Mouse (Mus musculus): ENCODE measurements around the gene Syn2. TPM values are rescaled to one million over a fixed set of nuclear protein-coding genes. Genes with fewer than 3 reads are reported as not detected.

Gene Syn2
- 134 and 145 TPM in 2 replicates for total RNA-seq (2014; rRNA removed)
- 89.5 and 95.2 TPM in 2 replicates for polyA plus RNA-seq (2015; fragmentation: Nextera tagmentation; extraction: Ambion mirVana)

GRCm38 (mm10) chr6:115134501-115135331 lies at the start of gene Syn2:
Gene Syn2 (plus strand): TSS chr6:115134902.
- Histone ChIP-seq H3K36me3 (ENCODE audit: insufficient read depth, low read length) (no peaks in the 10 kb centered on the region), H3K27me3 (ENCODE audit: insufficient read depth, low read length) (no peaks in the 10 kb centered on the region), H3K4me3 (ENCODE audit: low read depth, low read length) (peak within 1 kb of the TSS; percentile 87), H3K27ac (ENCODE audit: low read depth, low read length) (peak within 1 kb of the TSS; percentile 67), H3K4me2 (ENCODE audit: low read depth, low read length, poor library complexity, severe bottlenecking) (peak within 1 kb of the TSS; percentile 60), H3K9me3 (ENCODE audit: low read length) (no peaks in the 10 kb centered on the region), H3K4me1 (ENCODE audit: insufficient read depth, low read length) (0 out of 2 replicates have a peak, but pooled peaks cover 4% of the 10 kb centered on the region), H3K9ac (replicated peaks; ENCODE audit: low read length, poor library complexity, severe bottlenecking) (peak within 1 kb of the TSS; percentile 91)
- WGBS = under 1% methylated on average over 54 of the region's 75 CpGs
- TF ChIP-seq CTCF (IDR thresholded peaks at IDR 0.05) = no peak
- DNase-seq (ENCODE audit: low spot score) (peak; percentile 94), ATAC-seq (ENCODE audit: low FRiP score) (peak; percentile 95)

DNA sequence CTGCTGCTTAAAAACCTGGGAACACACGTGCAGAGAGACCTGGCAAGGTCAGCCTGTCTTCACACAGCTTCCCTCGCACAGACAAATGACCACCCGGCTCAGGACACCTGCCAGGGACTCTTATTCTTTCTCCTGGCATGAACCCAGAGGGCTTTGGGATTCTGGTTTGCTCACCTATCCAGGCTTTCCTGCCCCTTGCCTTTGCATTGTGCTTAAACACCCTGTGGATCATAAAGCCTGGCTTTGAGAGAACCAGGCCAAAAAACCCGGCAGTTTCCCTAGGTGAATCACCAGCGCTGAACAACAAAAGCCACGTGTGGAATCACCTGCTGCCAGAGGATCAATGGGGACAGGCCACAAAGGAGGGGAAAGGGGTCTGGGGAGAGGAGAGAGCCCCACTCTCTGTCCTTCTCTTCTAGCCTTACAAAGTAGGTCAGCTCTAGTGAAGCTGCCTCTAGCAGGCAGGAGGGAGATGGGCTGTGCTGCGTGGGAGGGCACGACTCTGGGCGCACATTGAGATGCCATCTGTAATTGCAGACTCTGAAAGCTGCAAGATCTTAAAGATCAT lies 49.3 kb upstream of the Syn2 start:
- Histone ChIP-seq H3K36me3 (ENCODE audit: insufficient read depth, low read length) (no peaks in the 10 kb centered on the region), H3K4me1 (ENCODE audit: insufficient read depth, low read length) (no peaks in the 10 kb centered on the region), H3K4me2 (ENCODE audit: low read depth, low read length, poor library complexity, severe bottlenecking) (no peak overlapping the region), H3K27me3 (ENCODE audit: insufficient read depth, low read length) (no peaks in the 10 kb centered on the region), H3K9me3 (ENCODE audit: low read length) (no peaks in the 10 kb centered on the region), H3K27ac (ENCODE audit: low read depth, low read length) (no peak overlapping the region), H3K9ac (replicated peaks; ENCODE audit: low read length, poor library complexity, severe bottlenecking) (no peak overlapping the region), H3K4me3 (ENCODE audit: low read depth, low read length) (no peak overlapping the region)
- no peak for ATAC-seq (ENCODE audit: low FRiP score)
- WGBS = 45% methylated on average over 9 of the region's 9 CpGs
- DNase-seq (ENCODE audit: low spot score) = peak; percentile 35
- TF ChIP-seq CTCF (IDR thresholded peaks at IDR 0.05) = no peak

GRCm38 (mm10) chr6:115088314-115089106 lies 46.2 kb upstream of the Syn2 start:
- no peaks in the 10 kb centered on the region for H3K9me3 ChIP-seq (ENCODE audit: low read length)
- 38% methylated on average over 7 of the region's 7 CpGs for WGBS
- no peaks in the 10 kb centered on the region for H3K27me3 ChIP-seq (ENCODE audit: insufficient read depth, low read length)
- H3K4me3 ChIP-seq (ENCODE audit: low read depth, low read length) = no peak overlapping the region
- H3K4me2 ChIP-seq (ENCODE audit: low read depth, low read length, poor library complexity, severe bottlenecking) = no peak overlapping the region
- no peak overlapping the region for H3K27ac ChIP-seq (ENCODE audit: low read depth, low read length)
- no peaks in the 10 kb centered on the region for H3K4me1 ChIP-seq (ENCODE audit: insufficient read depth, low read length)
- DNase-seq (ENCODE audit: low spot score) = no peak
- ATAC-seq (ENCODE audit: low FRiP score) = no peak
- no peak overlapping the region for H3K9ac ChIP-seq (replicated peaks; ENCODE audit: low read length, poor library complexity, severe bottlenecking)
- no peaks in the 10 kb centered on the region for H3K36me3 ChIP-seq (ENCODE audit: insufficient read depth, low read length)
- no peak for TF ChIP-seq CTCF (IDR thresholded peaks at IDR 0.05)

- Histone ChIP-seq H3K4me1 (ENCODE audit: insufficient read depth, low read length) (no peaks in the 10 kb centered on the region), H3K27ac (ENCODE audit: low read depth, low read length) (no peak overlapping the region), H3K27me3 (ENCODE audit: insufficient read depth, low read length) (no peaks in the 10 kb centered on the region), H3K4me3 (ENCODE audit: low read depth, low read length) (no peak overlapping the region), H3K4me2 (ENCODE audit: low read depth, low read length, poor library complexity, severe bottlenecking) (no peak overlapping the region), H3K9ac (replicated peaks; ENCODE audit: low read length, poor library complexity, severe bottlenecking) (no peak overlapping the region), H3K36me3 (ENCODE audit: insufficient read depth, low read length) (no peaks in the 10 kb centered on the region), H3K9me3 (ENCODE audit: low read length) (no peaks in the 10 kb centered on the region)
- 70% methylated on average over 1 of the region's 1 CpGs for WGBS
- TF ChIP-seq CTCF (IDR thresholded peaks at IDR 0.05) = no peak
- no peak for ATAC-seq (ENCODE audit: low FRiP score)
- DNase-seq (ENCODE audit: low spot score) = no peak
Measured at GRCm38 (mm10) chr6:115091737-115092136, 43.0 kb upstream of the Syn2 start.

- Histone ChIP-seq H3K27me3 (ENCODE audit: insufficient read depth, low read length) (no peaks in the 10 kb centered on the region), H3K4me1 (ENCODE audit: insufficient read depth, low read length) (no peaks in the 10 kb centered on the region), H3K9me3 (ENCODE audit: low read length) (no peaks in the 10 kb centered on the region), H3K4me3 (ENCODE audit: low read depth, low read length) (no peak overlapping the region), H3K4me2 (ENCODE audit: low read depth, low read length, poor library complexity, severe bottlenecking) (no peak overlapping the region), H3K36me3 (ENCODE audit: insufficient read depth, low read length) (no peaks in the 10 kb centered on the region), H3K9ac (replicated peaks; ENCODE audit: low read length, poor library complexity, severe bottlenecking) (no peak overlapping the region), H3K27ac (ENCODE audit: low read depth, low read length) (no peak overlapping the region)
- ATAC-seq (ENCODE audit: low FRiP score) = no peak
- WGBS = 77% methylated on average over 4 of the region's 4 CpGs
- DNase-seq (ENCODE audit: low spot score) = no peak
- no peak for TF ChIP-seq CTCF (IDR thresholded peaks at IDR 0.05)
Measured at GRCm38 (mm10) chr6:115102542-115102941, 32.2 kb upstream of the Syn2 start.
